Mouse (Mus musculus): Measurements from ENCODE around the gene Bglap.
"Not testable (repeated sequence)": the region's sequence is repeated elsewhere in the genome, so short reads cannot be mapped to it uniquely, and the experiment has no call there.

GRCm38 (mm10) chr3:88428639-88429038 is 44.4 kb upstream of the Bglap start:
- not testable (repeated sequence) for TF ChIP-seq POLR2A (IDR thresholded peaks at IDR 0.05; ENCODE audit: low read depth, low read length); CTCF (IDR thresholded peaks at IDR 0.05; ENCODE audit: borderline replicate concordance, insufficient read depth, low read length)

Measured in embryonic fibroblast, embryonic 13.5 days (primary cell).